Mouse (Mus musculus): ENCODE measurements around the gene Chic2. TPM values are rescaled to one million over a fixed set of nuclear protein-coding genes. Genes with fewer than 3 reads are reported as not detected.

Chic2 gene
- polyA plus RNA-seq, 1 experiment from 2014 or later: 37.8 TPM

GRCm38 (mm10) chr5:74960840-74961543 is 83.6 kb downstream of the Chic2 start:
- no peaks in the 10 kb centered on the region for H3K9me3 ChIP-seq
- H3K27ac ChIP-seq: peak overlapping the region; percentile 19; the same call in 1 of the 2 replicates
- peak; percentile 79 for DNase-seq (ENCODE audit: low spot score)
- 31% methylated on average over 14 of the region's 14 CpGs for WGBS
- no peak overlapping the region for H3K4me3 ChIP-seq
- H3K27me3 ChIP-seq (ENCODE audit: insufficient read depth, poor library complexity, severe bottlenecking): peaks cover 56% of the 10 kb centered on the region
- H3K4me1 ChIP-seq: peaks cover 27% of the 10 kb centered on the region
- H3K36me3 ChIP-seq: no peaks in the 10 kb centered on the region

- 40% methylated on average over 9 of the region's 9 CpGs for WGBS
- Histone ChIP-seq H3K36me3 (no peaks in the 10 kb centered on the region), H3K4me3 (no peak overlapping the region), H3K27ac (peak overlapping the region; percentile 19; the same call in 1 of the 2 replicates), H3K27me3 (ENCODE audit: insufficient read depth, poor library complexity, severe bottlenecking) (peaks cover 63% of the 10 kb centered on the region), H3K9me3 (no peaks in the 10 kb centered on the region), H3K4me1 (peaks cover 28% of the 10 kb centered on the region)
- no peak for DNase-seq (ENCODE audit: low spot score)
These were observed 84.3 kb downstream of the Chic2 start for GRCm38 (mm10) chr5:74960306-74960705.

- Histone ChIP-seq H3K4me3 (no peak overlapping the region), H3K27me3 (ENCODE audit: insufficient read depth, poor library complexity, severe bottlenecking) (peaks cover 70% of the 10 kb centered on the region), H3K27ac (no peak overlapping the region), H3K36me3 (no peaks in the 10 kb centered on the region), H3K4me1 (peaks cover 28% of the 10 kb centered on the region), H3K9me3 (no peaks in the 10 kb centered on the region)
- no peak for DNase-seq (ENCODE audit: low spot score)
- WGBS: 50% methylated on average over 10 of the region's 10 CpGs
These were observed 87.1 kb downstream of the Chic2 start for GRCm38 (mm10) chr5:74957293-74958076.

- Histone ChIP-seq H3K4me3 (peak overlapping the region; percentile 27), H3K4me1 (peaks cover 28% of the 10 kb centered on the region), H3K36me3 (no peaks in the 10 kb centered on the region), H3K27me3 (ENCODE audit: insufficient read depth, poor library complexity, severe bottlenecking) (peaks cover 74% of the 10 kb centered on the region), H3K27ac (no peak overlapping the region), H3K9me3 (no peaks in the 10 kb centered on the region)
- WGBS: 13% methylated on average over 9 of the region's 9 CpGs
- no peak for DNase-seq (ENCODE audit: low spot score)
These were observed 88.2 kb downstream of the Chic2 start for GRCm38 (mm10) chr5:74956335-74956734.

- Histone ChIP-seq H3K27ac (no peak overlapping the region), H3K36me3 (no peaks in the 10 kb centered on the region), H3K4me1 (peaks cover 22% of the 10 kb centered on the region), H3K4me3 (no peak overlapping the region), H3K27me3 (ENCODE audit: insufficient read depth, poor library complexity, severe bottlenecking) (peaks cover 76% of the 10 kb centered on the region), H3K9me3 (no peaks in the 10 kb centered on the region)
- WGBS: 77% methylated on average over 1 of the region's 1 CpGs
- no peak for DNase-seq (ENCODE audit: low spot score)
These were observed 89.0 kb downstream of the Chic2 start for GRCm38 (mm10) chr5:74955565-74955964.

GRCm38 (mm10) chr5:74952938-74953337 is 91.6 kb downstream of the Chic2 start:
- no peak for DNase-seq (ENCODE audit: low spot score)
- peaks cover 18% of the 10 kb centered on the region for H3K4me1 ChIP-seq
- no peak overlapping the region for H3K4me3 ChIP-seq
- H3K9me3 ChIP-seq: no peaks in the 10 kb centered on the region
- H3K36me3 ChIP-seq: no peaks in the 10 kb centered on the region
- 42% methylated on average over 2 of the region's 2 CpGs for WGBS
- H3K27me3 ChIP-seq (ENCODE audit: insufficient read depth, poor library complexity, severe bottlenecking): peaks cover 74% of the 10 kb centered on the region
- no peak overlapping the region for H3K27ac ChIP-seq

GRCm38 (mm10) chr5:74951375-74951774 is 93.2 kb downstream of the Chic2 start:
- no peak overlapping the region for H3K27ac ChIP-seq
- H3K4me3 ChIP-seq: no peak overlapping the region
- no peak for DNase-seq (ENCODE audit: low spot score)
- no peaks in the 10 kb centered on the region for H3K9me3 ChIP-seq
- 88% methylated on average over 5 of the region's 5 CpGs for WGBS
- no peaks in the 10 kb centered on the region for H3K36me3 ChIP-seq
- peaks cover 5% of the 10 kb centered on the region for H3K4me1 ChIP-seq
- peaks cover 70% of the 10 kb centered on the region for H3K27me3 ChIP-seq (ENCODE audit: insufficient read depth, poor library complexity, severe bottlenecking)

GRCm38 (mm10) chr5:74949298-74949697 is 95.3 kb downstream of the Chic2 start:
- Histone ChIP-seq H3K9me3 (no peaks in the 10 kb centered on the region), H3K27ac (no peak overlapping the region), H3K4me1 (0 out of 2 replicates have a peak, but pooled peaks cover 4% of the 10 kb centered on the region), H3K27me3 (ENCODE audit: insufficient read depth, poor library complexity, severe bottlenecking) (peaks cover 71% of the 10 kb centered on the region), H3K36me3 (no peaks in the 10 kb centered on the region), H3K4me3 (no peak overlapping the region)
- 64% methylated on average over 7 of the region's 7 CpGs for WGBS
- DNase-seq (ENCODE audit: low spot score): no peak

- WGBS: 37% methylated on average over 8 of the region's 8 CpGs
These were observed 96.1 kb downstream of the Chic2 start for GRCm38 (mm10) chr5:74948482-74948881.

More at GRCm38 (mm10) chr5:74948482-74948881, 96.1 kb downstream of the Chic2 start:
- Histone ChIP-seq H3K4me3 (no peak overlapping the region), H3K27ac (no peak overlapping the region), H3K4me1 (peaks cover 6% of the 10 kb centered on the region; the same call in 1 of the 2 replicates), H3K9me3 (no peaks in the 10 kb centered on the region), H3K36me3 (no peaks in the 10 kb centered on the region), H3K27me3 (ENCODE audit: insufficient read depth, poor library complexity, severe bottlenecking) (peaks cover 63% of the 10 kb centered on the region)
- no peak for DNase-seq (ENCODE audit: low spot score)

Other genes with a start within 250 kb of the Chic2 start
- not detected in 2 replicates for gene Gsx2, start 30.8 kb upstream of the Chic2 start, polyA plus RNA-seq (2016; fragmentation: Nextera tagmentation; extraction: Ambion mirVana)
- gene Pdgfra, start 107.5 kb upstream of the Chic2 start, polyA plus RNA-seq (2016; fragmentation: Nextera tagmentation; extraction: Ambion mirVana): 23.8 and 37.4 TPM in 2 replicates